Mouse (Mus musculus) ES-E14 (cell line): ENCODE measurements at regions not wholly inside any gene's neighbourhood (a gene's known extent, or its start where the extent isn't known, plus 50 kb on each side); places are given as distances from the start of the nearest gene placed in this dataset.

Source experiments
- DNase-seq: peaks from one replicate; pipeline ENCODE4 v3.0.0-alpha.2; 2013; ENCODE audit warnings: low read depth, low spot score
- H3K27ac ChIP-seq: 2 replicates; pipeline ENCODE4 v1.5.1; 2012; ENCODE audit warnings: low read depth, mild to moderate bottlenecking, low read length, moderate library complexity, mixed read lengths; ENCODE audit not compliant: poor library complexity, insufficient read depth, severe bottlenecking
- H3K36me3 ChIP-seq: 2 replicates; pipeline ENCODE4 v1.6.1; 2012; ENCODE audit warnings: mild to moderate bottlenecking, low read length, moderate library complexity, mixed read lengths; ENCODE audit not compliant: control insufficient read depth, poor library complexity, insufficient read depth, severe bottlenecking
- H3K4me1 ChIP-seq, 2 experiments: fragments of 150-350 bp in 1 of 2; sonication (generic) in 1 of 2; 2 replicates each; pipeline ENCODE4 v1.6.1; 2012; ENCODE audit warnings: low read length in 2 of 2, mild to moderate bottlenecking in 1 of 2, mixed read lengths in 1 of 2; ENCODE audit not compliant: control insufficient read depth in 2 of 2, insufficient read depth in 2 of 2, poor library complexity in 1 of 2
- H3K4me3 ChIP-seq, 2 experiments: fragments of 150-350 bp in 1 of 2; sonication (generic) in 1 of 2; 2 replicates each; pipeline ENCODE4 v1.5.1; 2012; ENCODE audit warnings: low read length in 2 of 2, low read depth in 1 of 2, mild to moderate bottlenecking in 1 of 2, mixed read lengths in 1 of 2; ENCODE audit not compliant: insufficient read depth in 1 of 2, poor library complexity in 1 of 2, severe bottlenecking in 1 of 2
- H3K9ac ChIP-seq: 2 replicates; pipeline ENCODE4 v1.6.1; 2012; ENCODE audit warnings: low read depth, mild to moderate bottlenecking, low read length, mixed read lengths; ENCODE audit not compliant: poor library complexity, insufficient read depth, severe bottlenecking
- H3K9me3 ChIP-seq: fragments of 150-350 bp; sonication (generic); 2 replicates; pipeline ENCODE4 v1.6.1; 2012; ENCODE audit warnings: low read depth, mild to moderate bottlenecking, low read length; ENCODE audit not compliant: control insufficient read depth, insufficient read depth
- CHD2 ChIP-seq: IDR thresholded peaks from 2 replicates; pipeline ENCODE4 v1.6.1; 2014; ENCODE audit warnings: mild to moderate bottlenecking, low read depth, low read length, inconsistent platforms
- HCFC1 ChIP-seq: IDR thresholded peaks from 2 replicates; pipeline ENCODE4 v1.6.1; 2012; ENCODE audit warnings: low read length, inconsistent platforms, borderline replicate concordance; ENCODE audit not compliant: insufficient read depth
- MAFK ChIP-seq: IDR thresholded peaks from 2 replicates; pipeline ENCODE4 v1.6.1; 2014; ENCODE audit warnings: mild to moderate bottlenecking, low read depth, low read length, inconsistent platforms; ENCODE audit not compliant: insufficient read depth
- ZC3H11A ChIP-seq: IDR thresholded peaks from 2 replicates; pipeline ENCODE4 v1.6.1; 2012; ENCODE audit warnings: low read depth, mild to moderate bottlenecking, inconsistent platforms, low read length, borderline replicate concordance
- ZNF384 ChIP-seq: IDR thresholded peaks from 2 replicates; pipeline ENCODE4 v1.6.1; 2012; ENCODE audit warnings: low read depth, low read length, inconsistent platforms
- in situ Hi-C, 2 experiments: fragments of 600-800 bp; cut with MboI; formaldehyde crosslinking; loops; one replicate each; pipeline ENCODE4 v1.15.1; 2025; ENCODE audit warnings: low sequenced_read_pairs in 2 of 2, inconsistent platforms in 1 of 2; ENCODE audit not compliant: unreplicated experiment in 2 of 2

GRCm38 (mm10) chr6:143571356-143572115, 404.5 kb downstream of the Etnk1 start:
- H3K4me1 ChIP-seq = no peaks in the 10 kb centered on the region
- no peak overlapping the region for H3K9ac ChIP-seq
- in situ Hi-C loops = no loop called here
- H3K36me3 ChIP-seq = no peaks in the 10 kb centered on the region
- no peaks in the 10 kb centered on the region for H3K9me3 ChIP-seq
- no peak overlapping the region for H3K27ac ChIP-seq
- no peak overlapping the region for H3K4me3 ChIP-seq
- DNase-seq = no peak
- TF ChIP-seq ZC3H11A (no peak), ZNF384 (no peak), CHD2 (no peak), MAFK (no peak), HCFC1 (no peak)

GRCm38 (mm10) chr6:143579223-143579622, 412.2 kb downstream of the Etnk1 start:
- no peak overlapping the region for H3K9ac ChIP-seq
- no peak for DNase-seq
- in situ Hi-C loops = no loop called here
- H3K9me3 ChIP-seq = no peaks in the 10 kb centered on the region
- no peak overlapping the region for H3K27ac ChIP-seq
- H3K4me3 ChIP-seq = no peak overlapping the region
- H3K36me3 ChIP-seq = no peaks in the 10 kb centered on the region
- no peaks in the 10 kb centered on the region for H3K4me1 ChIP-seq
- no peak for TF ChIP-seq CHD2
- no peak for TF ChIP-seq MAFK
- TF ChIP-seq ZC3H11A = no peak
- no peak for TF ChIP-seq ZNF384
- no peak for TF ChIP-seq HCFC1

- Histone ChIP-seq H3K4me3 (no peak overlapping the region), H3K9ac (no peak overlapping the region), H3K36me3 (no peaks in the 10 kb centered on the region), H3K27ac (no peak overlapping the region), H3K4me1 (no peaks in the 10 kb centered on the region), H3K9me3 (no peaks in the 10 kb centered on the region)
- DNase-seq = no peak
- in situ Hi-C loops = no loop called here
- TF ChIP-seq MAFK (no peak), CHD2 (no peak), ZC3H11A (no peak), HCFC1 (no peak), ZNF384 (no peak)
Observed at GRCm38 (mm10) chr6:143589666-143590065, 422.6 kb downstream of the Etnk1 start.

- Histone ChIP-seq H3K9ac (no peak overlapping the region), H3K4me1 (no peaks in the 10 kb centered on the region), H3K4me3 (no peak overlapping the region), H3K9me3 (no peaks in the 10 kb centered on the region), H3K36me3 (no peaks in the 10 kb centered on the region), H3K27ac (no peak overlapping the region)
- TF ChIP-seq ZNF384 = no peak
- TF ChIP-seq HCFC1 = no peak
- no peak for TF ChIP-seq MAFK
- TF ChIP-seq CHD2 = no peak
- no peak for TF ChIP-seq ZC3H11A
- in situ Hi-C loops = no loop called here
- no peak for DNase-seq
Observed at GRCm38 (mm10) chr6:143590231-143590630, 423.2 kb downstream of the Etnk1 start.

- no peaks in the 10 kb centered on the region for H3K36me3 ChIP-seq
- H3K4me1 ChIP-seq = no peaks in the 10 kb centered on the region
- no peaks in the 10 kb centered on the region for H3K9me3 ChIP-seq
- H3K4me3 ChIP-seq = no peak overlapping the region
- no peak for DNase-seq
- in situ Hi-C loops = no loop called here
- no peak for TF ChIP-seq ZC3H11A
- no peak for TF ChIP-seq HCFC1
- TF ChIP-seq CHD2 = no peak
- no peak for TF ChIP-seq MAFK
- no peak for TF ChIP-seq ZNF384
- no peak overlapping the region for H3K9ac ChIP-seq
- H3K27ac ChIP-seq = no peak overlapping the region
Observed at GRCm38 (mm10) chr6:143592490-143592889, 425.5 kb downstream of the Etnk1 start.
